Mouse (Mus musculus): ENCODE measurements around the gene Grid1.

DNA sequence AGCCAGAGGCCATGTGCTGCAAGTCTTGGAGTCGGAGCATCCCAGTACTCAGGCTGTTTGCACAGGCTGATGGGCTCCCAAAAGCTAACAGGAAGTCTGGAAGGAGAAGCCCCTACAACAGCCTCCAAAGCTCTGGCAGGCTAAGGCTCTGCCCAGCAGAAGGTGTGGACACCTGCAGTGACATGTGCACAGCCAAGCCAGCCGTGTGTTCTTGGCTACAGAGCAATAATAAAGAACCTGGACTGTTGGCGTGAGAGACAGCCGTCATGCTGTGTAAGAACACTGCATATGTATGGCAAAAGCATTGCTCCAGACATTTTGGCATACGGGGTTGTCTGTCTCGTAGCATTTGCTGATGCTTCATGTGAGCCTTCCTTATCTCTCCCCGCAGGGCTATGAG lies 319.9 kb downstream of the Grid1 start:
- no peak for TF ChIP-seq CTCF (IDR thresholded peaks at IDR 0.05; ENCODE audit: borderline replicate concordance, control insufficient read depth, extremely low read depth, insufficient read depth, low read length, poor library complexity)
- TF ChIP-seq POLR2A (IDR thresholded peaks at IDR 0.05; ENCODE audit: control insufficient read depth, extremely low read depth, insufficient read depth, low read length, poor library complexity): no peak
